Mouse (Mus musculus) MEL-GATA-1-ER (cell line): ENCODE results near the gene Cog1.

ENCODE experiments used
- DNase-seq: peaks from one replicate; pipeline ENCODE4 v3.0.0-alpha.2; 2012; ENCODE audit warnings: low read depth; ENCODE audit errors: extremely low read depth

Cog1 gene

DNA sequence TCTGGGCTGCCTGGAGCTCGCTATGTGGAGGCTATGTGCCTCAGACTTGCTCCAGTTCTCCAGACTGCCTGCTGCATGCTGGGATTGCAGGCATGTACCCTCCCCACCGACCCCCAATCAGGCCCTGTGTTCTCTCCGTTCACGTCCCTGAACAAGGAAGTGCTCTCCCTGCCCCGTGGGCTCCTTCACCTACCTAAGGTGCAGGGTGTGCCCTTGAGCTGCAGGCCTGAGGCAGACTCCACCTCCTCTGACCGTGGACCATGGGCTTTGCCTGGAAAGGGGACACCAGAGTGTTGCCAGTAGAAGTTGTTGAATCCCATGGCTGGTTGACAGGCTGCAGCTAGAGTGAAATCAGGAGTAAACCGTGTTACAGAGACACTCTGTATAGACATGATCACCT lies 50.7 kb downstream of the Cog1 start:
- no peak for DNase-seq

GRCm38 (mm10) chr11:113703758-113704157 lies 54.8 kb downstream of the Cog1 start:
- DNase-seq: no peak

GRCm38 (mm10) chr11:113705966-113706652 lies 57.1 kb downstream of the Cog1 start:
- no peak for DNase-seq

- no peak for DNase-seq
Observed at GRCm38 (mm10) chr11:113708629-113709213, 59.8 kb downstream of the Cog1 start.

DNA sequence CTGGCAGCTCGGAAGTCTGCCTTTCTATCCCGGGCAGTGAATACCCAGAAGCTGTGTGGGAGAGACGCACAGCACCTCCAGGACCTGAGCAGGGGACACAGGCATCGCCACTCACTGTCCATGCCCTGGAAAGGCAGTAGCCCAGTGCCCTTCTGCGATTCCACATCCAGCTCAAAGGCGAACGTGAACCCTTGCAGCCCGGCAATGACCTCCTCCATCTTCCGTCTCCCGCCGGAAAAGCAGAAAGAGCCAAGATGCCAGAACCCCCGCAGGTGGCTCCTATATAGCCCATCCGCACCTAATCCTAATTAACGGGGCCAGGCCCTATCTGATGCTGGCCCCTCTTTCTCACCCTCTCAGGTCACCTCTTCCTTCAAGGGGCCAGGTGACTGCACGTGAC lies 60.3 kb downstream of the Cog1 start:
- no peak for DNase-seq

- no peak for DNase-seq
Observed at GRCm38 (mm10) chr11:113709731-113710256, 60.8 kb downstream of the Cog1 start, which contains the start of gene Cpsf4l. Cpsf4l (minus strand) TSS chr11:113710017.

DNA sequence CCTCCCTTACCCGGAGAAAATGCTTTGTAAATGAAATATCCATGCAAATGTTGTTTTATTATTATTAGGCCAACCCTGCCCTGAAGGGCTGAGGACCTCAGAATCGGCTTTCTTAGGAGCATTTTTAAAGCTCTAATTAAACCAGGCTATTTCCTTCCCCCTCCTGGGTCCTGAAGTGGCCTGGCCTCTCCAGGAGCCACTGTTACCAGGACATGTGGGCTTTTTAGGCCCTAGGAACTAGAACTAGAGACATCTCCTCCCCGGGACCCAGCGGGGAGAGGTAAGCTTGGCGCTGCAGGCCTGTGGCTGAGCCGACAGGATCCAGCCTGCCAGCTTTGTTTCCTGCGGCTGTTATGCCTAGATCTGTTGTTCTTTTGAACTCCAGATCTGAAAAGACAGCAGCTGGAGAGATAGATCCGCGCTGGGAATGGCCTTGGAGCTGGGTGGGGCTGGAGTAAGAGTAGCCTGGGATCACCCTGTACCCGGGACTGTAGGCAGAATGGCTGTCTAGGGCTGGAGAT lies 61.3 kb downstream of the Cog1 start:
- no peak for DNase-seq

- no peak for DNase-seq
Observed at GRCm38 (mm10) chr11:113711061-113711460, 62.1 kb downstream of the Cog1 start.

- no peak for DNase-seq
Observed at GRCm38 (mm10) chr11:113715078-113715674, 66.2 kb downstream of the Cog1 start.

- no peak for DNase-seq
Observed at GRCm38 (mm10) chr11:113716132-113716531, 67.2 kb downstream of the Cog1 start.
